Comparison of ENCODE assay signal across 1 mouse cellular context in genomic region chr17:73229445-73230155, GRCm38 (mm10).
TF ChIP-seq lines count a peak whose summit lies in the region.

No protein-coding gene starts in this region.

TF ChIP-seq in MEL, 35 proteins besides CTCF, POLR2A, EP300 and RAD21 (continued from another document):
- TF ChIP-seq ZC3H11A (IDR thresholded peaks at IDR 0.05; ENCODE audit: low read depth, low read length) (no peak), GATA1 (IDR thresholded peaks at IDR 0.05; ENCODE audit: low read depth, low read length) (peak; percentile 30; the same call in 1 of the 2 replicates), E2F4 (IDR thresholded peaks at IDR 0.05; ENCODE audit: borderline replicate concordance, low read depth, low read length) (no peak), GABPA (IDR thresholded peaks at IDR 0.05; ENCODE audit: low read depth, low read length) (no peak), UBTF (IDR thresholded peaks at IDR 0.05; ENCODE audit: borderline replicate concordance, insufficient read depth, low read depth, low read length) (no peak), ELF1 (IDR thresholded peaks at IDR 0.05; ENCODE audit: low read depth, low read length) (no peak), SMC3 (IDR thresholded peaks at IDR 0.05; ENCODE audit: low read depth, low read length) (no peak), POLR2AphosphoS2 (IDR thresholded peaks at IDR 0.05; ENCODE audit: low read length) (no peak), TAL1 (IDR thresholded peaks at IDR 0.05; ENCODE audit: low read length) (no peak), MAZ (IDR thresholded peaks at IDR 0.05; ENCODE audit: low read depth, low read length) (no peak; the same call in 1 of the 2 replicates), BHLHE40 (IDR thresholded peaks at IDR 0.05; ENCODE audit: borderline replicate concordance, low read depth, low read length) (no peak; the same call in 1 of the 2 replicates), CHD2 (IDR thresholded peaks at IDR 0.05; ENCODE audit: low read length) (no peak), RCOR1 (IDR thresholded peaks at IDR 0.05; ENCODE audit: low read depth, low read length) (peak; percentile 96), USF1 (IDR thresholded peaks at IDR 0.05; ENCODE audit: low read depth, low read length) (no peak), MEF2A (IDR thresholded peaks at IDR 0.05; ENCODE audit: extremely low read depth, insufficient replicate concordance, low read depth, low read length, poor library complexity, severe bottlenecking) (no peak), SIN3A (IDR thresholded peaks at IDR 0.05; ENCODE audit: low read length) (peak; percentile 31; the same call in 1 of the 2 replicates), MAX (IDR thresholded peaks at IDR 0.05; ENCODE audit: low read length) (no peak)
TF ChIP-seq in MEL: peak in this region for 7.
